Mouse (Mus musculus) neural tube, embryonic 15.5 days (tissue): ENCODE measurements around the gene Rrbp1. TPM values are rescaled to one million over a fixed set of nuclear protein-coding genes. Genes with fewer than 3 reads are reported as not detected.

Experiments used
- ATAC-seq: fragments of 200-750 bp; cut with Nextera tagmentation; 2 replicates; pipeline ENCODE4 v1.8.0; 2017; ENCODE audit warnings: mild to moderate bottlenecking, moderate TSS enrichment, moderate library complexity; ENCODE audit not compliant: low FRiP score
- H3K27ac ChIP-seq: fragments of 300-500 bp; sonication (generic); replicated peaks from 2 replicates; pipeline ENCODE4 v1.5.1; 2015; ENCODE audit warnings: mild to moderate bottlenecking, inconsistent platforms
- H3K27me3 ChIP-seq: fragments of 300-500 bp; sonication (generic); replicated peaks from 2 replicates; pipeline ENCODE4 v1.6.1; 2015; ENCODE audit warnings: inconsistent platforms
- H3K36me3 ChIP-seq: fragments of 300-500 bp; sonication (generic); 2 replicates; pipeline ENCODE4 v1.6.1; 2015; ENCODE audit warnings: inconsistent platforms
- H3K4me1 ChIP-seq: fragments of 300-500 bp; sonication (generic); 2 replicates; pipeline ENCODE4 v1.6.1; 2015; ENCODE audit warnings: inconsistent platforms
- H3K4me2 ChIP-seq: fragments of 300-500 bp; sonication (generic); 2 replicates; pipeline ENCODE4 v1.6.1; 2015; ENCODE audit warnings: inconsistent platforms, mild to moderate bottlenecking, moderate library complexity
- H3K4me3 ChIP-seq: fragments of 300-500 bp; sonication (generic); replicated peaks from 2 replicates; pipeline ENCODE4 v1.5.1; 2015; ENCODE audit warnings: mild to moderate bottlenecking, inconsistent platforms
- H3K9ac ChIP-seq: fragments of 300-500 bp; sonication (generic); replicated peaks from 2 replicates; pipeline ENCODE4 v1.6.1; 2015; ENCODE audit warnings: mild to moderate bottlenecking, inconsistent platforms
- H3K9me3 ChIP-seq: fragments of 300-500 bp; sonication (generic); replicated peaks from 2 replicates; pipeline ENCODE4 v1.6.1; 2016; ENCODE audit warnings: inconsistent platforms
- WGBS: fragments of 180-500 bp; shearing (Covaris S2); methylation state at CpG from one replicate; pipeline ENCODE4 v1.1.7; 2015; ENCODE audit warnings: mixed read lengths; 5-methylcytosine and 5-hydroxymethylcytosine counted together
- polyA plus RNA-seq: library from polyadenylated mRNA; unstranded; fragments of >200 nt; fragmentation: Nextera tagmentation; extraction: Ambion mirVana; gene quantifications from 2 replicates; pipeline ENCODE4 v1.2.1, GENCODE M21; 2015

Rrbp1 gene
- polyA plus RNA-seq, 1 experiment from 2014 or later: 38.6 TPM

DNA sequence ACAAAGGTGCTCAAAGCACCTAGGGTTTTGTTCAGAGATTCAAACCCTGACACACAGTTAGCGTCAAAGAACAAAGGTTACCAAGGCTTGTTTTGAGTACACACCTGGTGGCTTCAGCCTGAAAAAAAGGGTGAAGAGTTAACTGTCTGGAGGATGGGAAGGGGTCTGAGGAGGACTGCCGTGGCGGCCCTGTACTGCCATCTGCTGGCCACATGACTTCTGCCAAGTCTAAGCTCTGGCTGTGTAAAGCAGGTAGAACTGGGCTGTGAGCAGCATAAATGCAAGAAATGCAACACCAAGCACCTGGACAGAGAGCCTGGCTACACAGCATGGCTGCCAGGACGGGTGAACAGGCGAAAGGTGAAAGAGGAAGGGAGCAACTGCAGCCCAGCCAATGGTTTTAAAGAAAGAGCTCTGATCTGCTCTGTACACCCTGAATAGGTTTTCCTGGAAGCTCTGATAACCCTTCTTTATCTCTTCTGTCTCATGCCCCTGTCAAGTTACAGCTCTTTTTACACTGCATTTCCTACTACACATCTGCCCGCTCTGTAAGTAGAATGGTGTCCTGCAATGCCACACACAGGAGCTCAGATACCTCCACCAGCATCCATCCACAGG, 30.2 kb downstream of the Rrbp1 start:
- H3K36me3 ChIP-seq: no peaks in the 10 kb centered on the region
- no peak overlapping the region for H3K4me2 ChIP-seq

DNA sequence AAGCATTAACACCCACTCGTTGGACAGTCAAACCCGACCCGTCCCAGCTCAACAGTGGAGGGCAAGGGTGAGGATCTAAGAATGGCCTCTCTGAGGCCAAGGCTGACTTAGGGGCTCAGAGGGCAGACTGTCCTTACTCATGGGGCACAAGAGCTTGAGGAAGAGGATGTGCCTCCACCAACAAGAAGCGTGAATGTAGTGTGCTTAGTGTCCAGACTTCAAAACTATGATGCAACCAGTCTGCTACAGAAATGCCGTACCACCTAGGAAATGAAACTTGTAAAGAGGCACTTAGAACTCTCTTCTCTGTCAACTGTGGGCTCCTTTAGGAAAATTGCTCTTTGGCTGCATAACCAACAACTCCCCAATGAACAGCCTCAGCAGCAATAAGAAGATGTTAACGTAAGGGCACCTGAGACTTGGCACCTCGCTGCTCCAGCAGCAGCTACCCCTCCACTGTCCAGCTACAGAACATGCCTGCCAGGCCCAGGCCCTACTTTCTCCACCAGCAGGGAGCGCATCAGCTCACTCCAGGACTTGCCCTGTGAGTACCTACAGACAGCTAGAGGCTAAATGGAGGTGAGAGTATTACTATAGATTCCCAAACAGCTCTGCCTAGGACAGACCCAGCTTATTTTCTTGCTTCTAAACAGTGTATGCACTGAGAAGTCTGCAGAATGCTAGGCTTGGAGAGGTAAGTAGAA, 32.5 kb downstream of the Rrbp1 start:
- no peaks in the 10 kb centered on the region for H3K9me3 ChIP-seq
- no peaks in the 10 kb centered on the region for H3K27me3 ChIP-seq
- no peak overlapping the region for H3K9ac ChIP-seq
- H3K4me1 ChIP-seq: peaks cover 8% of the 10 kb centered on the region; the same call in 1 of the 2 replicates
- no peaks in the 10 kb centered on the region for H3K36me3 ChIP-seq
- no peak overlapping the region for H3K4me2 ChIP-seq
- H3K27ac ChIP-seq: no peak overlapping the region
- 92% methylated on average over 8 of the region's 8 CpGs for WGBS
- ATAC-seq: no peak
- no peak overlapping the region for H3K4me3 ChIP-seq

More for the DNA sequence above, 30.2 kb downstream of the Rrbp1 start:
- Histone ChIP-seq H3K27me3 (no peaks in the 10 kb centered on the region), H3K27ac (no peak overlapping the region), H3K4me3 (no peak overlapping the region), H3K9me3 (no peaks in the 10 kb centered on the region), H3K4me1 (peaks cover 8% of the 10 kb centered on the region; the same call in 1 of the 2 replicates), H3K9ac (no peak overlapping the region)
- WGBS: 44% methylated on average over 6 of the region's 6 CpGs
- ATAC-seq: peak; percentile 83; the same call in 1 of the 2 replicates

GRCm38 (mm10) chr2:143975146-143975649, 35.9 kb downstream of the Rrbp1 start:
- Histone ChIP-seq H3K4me1 (no peaks in the 10 kb centered on the region), H3K9me3 (no peaks in the 10 kb centered on the region), H3K27me3 (no peaks in the 10 kb centered on the region), H3K36me3 (peaks cover 22% of the 10 kb centered on the region), H3K4me2 (no peak overlapping the region), H3K27ac (no peak overlapping the region), H3K9ac (no peak overlapping the region), H3K4me3 (no peak overlapping the region)
- WGBS: 98% methylated on average over 5 of the region's 5 CpGs
- ATAC-seq: no peak

GRCm38 (mm10) chr2:143973161-143973560, 37.9 kb downstream of the Rrbp1 start:
- 96% methylated on average over 7 of the region's 7 CpGs for WGBS
- H3K9me3 ChIP-seq: no peaks in the 10 kb centered on the region
- peaks cover 31% of the 10 kb centered on the region for H3K36me3 ChIP-seq

GRCm38 (mm10) chr2:143971887-143972286, 39.2 kb downstream of the Rrbp1 start:
- Histone ChIP-seq H3K4me2 (no peak overlapping the region), H3K4me1 (no peaks in the 10 kb centered on the region), H3K4me3 (no peak overlapping the region), H3K36me3 (peaks cover 43% of the 10 kb centered on the region), H3K27me3 (no peaks in the 10 kb centered on the region), H3K9me3 (no peaks in the 10 kb centered on the region), H3K27ac (no peak overlapping the region), H3K9ac (no peak overlapping the region)
- ATAC-seq: no peak
- 71% methylated on average over 2 of the region's 2 CpGs for WGBS

More at GRCm38 (mm10) chr2:143973161-143973560, 37.9 kb downstream of the Rrbp1 start:
- Histone ChIP-seq H3K4me1 (no peaks in the 10 kb centered on the region), H3K27ac (no peak overlapping the region), H3K27me3 (no peaks in the 10 kb centered on the region), H3K9ac (no peak overlapping the region), H3K4me2 (no peak overlapping the region), H3K4me3 (no peak overlapping the region)
- ATAC-seq: no peak

DNA sequence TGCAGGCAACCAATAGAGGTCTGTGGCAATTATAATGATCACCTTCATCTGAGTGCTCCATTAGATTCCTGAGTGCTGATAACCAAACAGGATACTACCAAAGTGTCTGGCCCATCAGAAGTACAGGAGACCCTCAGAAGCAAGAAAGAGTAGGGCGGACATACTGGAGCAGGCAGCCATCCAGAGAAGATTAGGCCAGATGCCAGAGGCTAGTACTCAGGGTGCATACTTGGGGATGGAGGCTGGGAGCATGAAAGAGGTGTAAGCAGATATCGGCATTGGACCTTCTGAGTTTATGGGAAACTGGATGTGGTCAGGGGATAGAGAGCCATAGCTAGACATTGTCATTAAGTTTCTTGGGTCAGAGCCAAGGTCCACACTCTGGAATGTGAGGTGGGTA, 40.2 kb downstream of the Rrbp1 start:
- H3K4me1 ChIP-seq: no peaks in the 10 kb centered on the region
- H3K9me3 ChIP-seq: no peaks in the 10 kb centered on the region
- H3K27me3 ChIP-seq: no peaks in the 10 kb centered on the region
- H3K4me2 ChIP-seq: no peak overlapping the region
- H3K4me3 ChIP-seq: no peak overlapping the region
- peaks cover 50% of the 10 kb centered on the region for H3K36me3 ChIP-seq
- 78% methylated on average over 2 of the region's 2 CpGs for WGBS
- H3K9ac ChIP-seq: no peak overlapping the region
- no peak overlapping the region for H3K27ac ChIP-seq
- no peak for ATAC-seq

DNA sequence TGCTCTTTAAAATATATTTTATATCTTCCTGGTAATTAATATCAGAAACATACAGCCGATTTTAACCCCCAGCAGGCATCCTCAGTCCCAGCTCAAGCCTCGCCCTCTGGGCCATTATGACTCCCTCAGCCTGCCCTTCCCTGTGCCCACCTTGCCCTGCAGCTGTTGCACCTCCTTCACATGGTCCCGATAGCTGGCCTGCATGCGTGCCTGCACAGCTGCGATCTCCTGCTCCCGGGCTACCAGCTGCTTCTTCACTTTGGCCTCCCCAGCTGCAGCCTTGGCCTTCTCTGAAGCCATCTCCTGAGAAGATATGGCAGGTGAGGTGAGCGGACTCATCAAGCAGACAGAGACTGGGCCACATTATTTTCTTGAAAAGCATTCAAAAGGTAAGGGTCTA, 41.8 kb downstream of the Rrbp1 start:
- Histone ChIP-seq H3K4me2 (no peak overlapping the region), H3K4me3 (no peak overlapping the region), H3K9ac (no peak overlapping the region), H3K27ac (no peak overlapping the region), H3K27me3 (no peaks in the 10 kb centered on the region), H3K36me3 (peaks cover 66% of the 10 kb centered on the region), H3K9me3 (no peaks in the 10 kb centered on the region), H3K4me1 (no peaks in the 10 kb centered on the region)
- ATAC-seq: no peak
- 94% methylated on average over 7 of the region's 7 CpGs for WGBS

DNA sequence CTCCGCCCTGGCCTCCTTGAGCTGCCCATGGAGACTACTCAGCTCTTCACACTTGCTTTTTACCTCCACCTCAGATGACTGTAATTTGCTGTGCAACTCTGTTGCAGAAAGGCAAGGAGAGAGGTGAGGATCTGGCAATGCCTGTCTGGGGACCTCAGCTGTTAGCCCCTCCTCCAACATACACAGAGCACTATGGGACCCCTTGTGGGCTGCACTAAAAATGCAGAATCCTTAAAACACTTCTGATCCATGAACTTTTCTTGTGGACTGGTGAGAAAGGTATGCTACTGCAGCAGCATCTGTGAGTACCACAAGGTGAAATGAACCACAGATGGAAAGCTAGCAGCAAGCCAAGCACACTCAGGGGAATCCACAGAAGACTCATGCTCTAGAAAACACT, 47.7 kb downstream of the Rrbp1 start:
- Histone ChIP-seq H3K27ac (no peak overlapping the region), H3K4me3 (no peak overlapping the region), H3K27me3 (no peaks in the 10 kb centered on the region), H3K4me1 (no peaks in the 10 kb centered on the region), H3K4me2 (no peak overlapping the region), H3K9me3 (no peaks in the 10 kb centered on the region; the same call in 1 of the 2 replicates), H3K36me3 (peaks cover 73% of the 10 kb centered on the region), H3K9ac (no peak overlapping the region)
- WGBS: 100% methylated on average over 1 of the region's 1 CpGs
- ATAC-seq: no peak

DNA sequence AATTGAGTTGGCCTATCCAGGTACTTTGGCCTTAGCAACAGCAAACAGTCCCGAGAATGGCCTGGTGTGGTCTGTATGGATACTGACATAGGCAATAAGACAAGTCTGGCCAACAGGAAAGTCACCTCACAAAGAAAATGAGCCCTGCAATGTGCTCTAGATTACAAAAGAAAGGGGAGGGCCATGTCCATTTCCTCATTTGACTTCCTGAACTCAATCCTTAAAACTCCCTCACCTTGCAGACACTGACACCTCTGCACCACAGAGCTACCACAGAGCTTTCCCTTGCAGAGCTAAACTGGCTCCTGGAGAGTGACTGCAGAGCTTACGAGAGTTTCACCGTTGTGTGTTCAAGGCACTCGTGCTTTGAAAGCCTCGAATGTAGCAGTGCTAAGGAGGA, 48.9 kb downstream of the Rrbp1 start:
- peaks cover 73% of the 10 kb centered on the region for H3K36me3 ChIP-seq
- 95% methylated on average over 5 of the region's 5 CpGs for WGBS
- no peak overlapping the region for H3K9ac ChIP-seq
- no peaks in the 10 kb centered on the region for H3K27me3 ChIP-seq
- H3K27ac ChIP-seq: no peak overlapping the region
- H3K4me3 ChIP-seq: no peak overlapping the region
- no peaks in the 10 kb centered on the region for H3K4me1 ChIP-seq
- no peak overlapping the region for H3K4me2 ChIP-seq
- no peaks in the 10 kb centered on the region; the same call in 1 of the 2 replicates for H3K9me3 ChIP-seq
- no peak for ATAC-seq

DNA sequence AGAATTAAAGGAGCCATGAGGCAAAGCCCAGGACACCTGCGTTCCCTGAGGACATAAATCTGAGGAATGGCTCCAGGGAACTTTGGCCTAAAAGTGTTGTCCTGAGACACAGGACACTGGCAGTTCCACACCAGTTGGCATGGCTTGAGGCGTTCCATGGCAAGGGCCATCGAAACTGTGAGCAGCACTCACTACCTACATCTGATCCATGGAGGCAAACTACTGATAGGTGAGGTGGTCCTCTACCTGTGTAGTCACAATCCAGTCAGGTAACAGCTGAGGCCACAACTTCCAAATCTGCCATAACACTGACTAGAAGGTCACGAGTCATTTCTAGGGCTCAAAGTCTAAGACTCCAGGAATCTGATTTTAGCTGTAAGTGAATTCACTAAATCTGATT, 55.3 kb downstream of the Rrbp1 start:
- H3K9ac ChIP-seq: no peak overlapping the region
- no peaks in the 10 kb centered on the region for H3K27me3 ChIP-seq
- H3K9me3 ChIP-seq: no peaks in the 10 kb centered on the region; the same call in 1 of the 2 replicates
- no peak overlapping the region for H3K27ac ChIP-seq
- H3K36me3 ChIP-seq: peaks cover 75% of the 10 kb centered on the region
- no peaks in the 10 kb centered on the region for H3K4me1 ChIP-seq
- no peak overlapping the region for H3K4me2 ChIP-seq
- WGBS: 98% methylated on average over 4 of the region's 4 CpGs
- H3K4me3 ChIP-seq: no peak overlapping the region
- no peak for ATAC-seq

GRCm38 (mm10) chr2:143955004-143955403, 56.1 kb downstream of the Rrbp1 start:
- no peak overlapping the region for H3K27ac ChIP-seq
- ATAC-seq: no peak
- peaks cover 80% of the 10 kb centered on the region for H3K36me3 ChIP-seq
- no peak overlapping the region for H3K9ac ChIP-seq
- H3K27me3 ChIP-seq: no peaks in the 10 kb centered on the region
- 96% methylated on average over 4 of the region's 4 CpGs for WGBS
- H3K4me3 ChIP-seq: no peak overlapping the region
- H3K4me2 ChIP-seq: no peak overlapping the region
- no peaks in the 10 kb centered on the region for H3K4me1 ChIP-seq
- H3K9me3 ChIP-seq: no peaks in the 10 kb centered on the region; the same call in 1 of the 2 replicates

GRCm38 (mm10) chr2:143953944-143954343, 57.1 kb downstream of the Rrbp1 start:
- Histone ChIP-seq H3K27ac (no peak overlapping the region), H3K36me3 (peaks cover 85% of the 10 kb centered on the region), H3K9ac (no peak overlapping the region), H3K4me1 (no peaks in the 10 kb centered on the region), H3K9me3 (no peaks in the 10 kb centered on the region), H3K4me2 (no peak overlapping the region), H3K4me3 (no peak overlapping the region), H3K27me3 (no peaks in the 10 kb centered on the region)
- ATAC-seq: no peak
- 86% methylated on average over 4 of the region's 4 CpGs for whole genome bisulfite sequencing
